ENCODE assay signal across 39 mouse cellular contexts in the genomic region with DNA sequence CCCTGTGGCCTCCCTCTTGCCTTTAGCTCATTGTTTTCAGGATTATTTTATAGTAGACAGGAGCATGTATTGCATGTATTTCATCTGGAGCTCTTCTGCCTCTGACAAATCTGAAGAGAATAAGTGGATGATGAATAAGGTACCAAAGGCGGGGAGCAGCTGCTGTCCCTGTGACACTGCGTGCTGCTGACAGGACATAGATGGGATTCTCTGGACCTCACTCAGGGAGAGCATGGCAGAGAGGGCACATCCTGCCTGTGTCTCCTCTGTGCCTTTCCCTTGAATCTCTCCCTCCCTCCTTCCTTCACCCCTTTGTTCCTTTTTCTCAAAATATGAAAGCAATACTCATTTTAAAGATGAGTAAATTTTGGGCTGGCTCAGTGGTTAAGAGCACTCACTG. TPM values are rescaled to one million over a fixed set of nuclear protein-coding genes. Genes with fewer than 3 reads are reported as not detected.
DNase-seq lines count a peak whose midpoint lies in the region; ATAC-seq and TF ChIP-seq lines count a peak whose summit lies in the region.
"Had no signal": no experiment of that assay in that cellular context is flagged by ENCODE, and none has a peak within 500 bp of the region (broad histone marks: within the 10 kb centered on the region; RNA-seq: fewer than 3 reads in every experiment).

No protein-coding gene starts in this region.

- peak overlapping the region; percentile 60; the same call in 1 of the 2 replicates for H3K4me2 ChIP-seq in heart, embryonic 11.5 days
- H3K4me2 ChIP-seq in lung, embryonic 14.5 days, result no peak overlapping the region
- H3K4me2 ChIP-seq in heart, embryonic 16.5 days (ENCODE audit: low read depth, low read length), result peak overlapping the region; percentile 66
- H3K4me2 ChIP-seq: embryonic facial prominence, embryonic 12.5 days; hindbrain, embryonic 15.5 days; kidney, embryonic 15.5 days; limb, embryonic 12.5 days; liver, embryonic 15.5 days; neural tube, embryonic 13.5 days had no signal

- H3K4me1 ChIP-seq in heart, embryonic 11.5 days (ENCODE audit: control insufficient read depth, insufficient read depth, low read length), result peaks cover 32% of the 10 kb centered on the region
- H3K4me1 ChIP-seq in lung, embryonic 14.5 days (ENCODE audit: insufficient read depth), result peaks cover 26% of the 10 kb centered on the region
- peaks cover 3% of the 10 kb centered on the region for H3K4me1 ChIP-seq in lung, adult 2 months (ENCODE audit: control insufficient read depth, insufficient read depth, low read length)
- H3K4me1 ChIP-seq in heart, embryonic 16.5 days (ENCODE audit: control insufficient read depth, insufficient read depth, low read length), result peaks cover 62% of the 10 kb centered on the region
- H3K4me1 ChIP-seq: limb, embryonic 12.5 days had no signal

- ATAC-seq in heart, embryonic 11.5 days (replicated peaks; ENCODE audit: insufficient number of reproducible peaks, low FRiP score, low TSS enrichment), result no peak
- ATAC-seq in lung, embryonic 14.5 days (ENCODE audit: insufficient read depth), result peak; percentile 53
- no peak for ATAC-seq in heart, embryonic 16.5 days (replicated peaks; ENCODE audit: extremely low read depth, insufficient read depth, low FRiP score)
- ATAC-seq: forebrain, embryonic 14.5 days; inflammation-experienced regulatory T-cells, adult 6 months; Patski had no signal

- 50% methylated on average over 2 of the region's 2 CpGs for WGBS in heart, embryonic 11.5 days (ENCODE audit: insufficient replicate concordance)
- 27% methylated on average over 2 of the region's 2 CpGs for WGBS in lung, embryonic 14.5 days
- 67% methylated on average over 2 of the region's 2 CpGs for WGBS in lung, adult 2 months
- 38% methylated on average over 2 of the region's 2 CpGs for whole genome bisulfite sequencing in heart, embryonic 16.5 days

- no peaks in the 10 kb centered on the region for H3K9me3 ChIP-seq in heart, embryonic 11.5 days (replicated peaks; ENCODE audit: control insufficient read depth, low read length)
- no peaks in the 10 kb centered on the region for H3K9me3 ChIP-seq in lung, embryonic 14.5 days (ENCODE audit: low read depth, low read length)
- peaks cover 4% of the 10 kb centered on the region; the same call in 1 of the 2 replicates for H3K9me3 ChIP-seq in heart, embryonic 16.5 days (replicated peaks; ENCODE audit: control insufficient read depth, low read length)
- H3K9me3 ChIP-seq: embryonic facial prominence, embryonic 12.5 days; hindbrain, embryonic 10.5 days; hindbrain, embryonic 15.5 days; kidney, embryonic 15.5 days; limb, embryonic 12.5 days; liver, embryonic 15.5 days; neural tube, embryonic 13.5 days had no signal

- H3K36me3 ChIP-seq in heart, embryonic 11.5 days (ENCODE audit: control insufficient read depth, insufficient read depth, low read length), result no peaks in the 10 kb centered on the region
- H3K36me3 ChIP-seq in lung, embryonic 14.5 days (ENCODE audit: insufficient read depth), result no peaks in the 10 kb centered on the region
- H3K36me3 ChIP-seq in heart, embryonic 16.5 days (ENCODE audit: control insufficient read depth, insufficient read depth), result peaks cover 3% of the 10 kb centered on the region
- H3K36me3 ChIP-seq: embryonic facial prominence, embryonic 12.5 days; hindbrain, embryonic 10.5 days; hindbrain, embryonic 15.5 days; kidney, embryonic 15.5 days; limb, embryonic 12.5 days; liver, embryonic 15.5 days; midbrain, embryonic 10.5 days; neural tube, embryonic 13.5 days had no signal

- no peak overlapping the region for H3K4me3 ChIP-seq in heart, embryonic 11.5 days (ENCODE audit: low read depth, low read length)
- no peak overlapping the region for H3K4me3 ChIP-seq in lung, embryonic 14.5 days (ENCODE audit: low read depth, low read length)
- H3K4me3 ChIP-seq in lung, adult 2 months (replicated peaks; ENCODE audit: extremely low read depth, low read depth, low read length), result no peak overlapping the region
- no peak overlapping the region for H3K4me3 ChIP-seq in heart, embryonic 16.5 days (ENCODE audit: low read length)
- H3K4me3 ChIP-seq: embryonic facial prominence, embryonic 12.5 days; hindbrain, embryonic 10.5 days; hindbrain, embryonic 15.5 days; kidney, embryonic 15.5 days; limb, embryonic 12.5 days; liver, embryonic 15.5 days; midbrain, embryonic 10.5 days; neural tube, embryonic 13.5 days had no signal

- peak overlapping the region; percentile 100 for H3K27ac ChIP-seq in heart, embryonic 11.5 days (ENCODE audit: low read depth, low read length)
- H3K27ac ChIP-seq in lung, embryonic 14.5 days (ENCODE audit: low read depth), result peak overlapping the region; percentile 42; the same call in 1 of the 2 replicates
- H3K27ac ChIP-seq in heart, embryonic 16.5 days (ENCODE audit: low read length), result peak overlapping the region; percentile 100
- H3K27ac ChIP-seq: embryonic facial prominence, embryonic 12.5 days; hindbrain, embryonic 15.5 days; kidney, embryonic 15.5 days; limb, embryonic 12.5 days; liver, embryonic 15.5 days; midbrain, embryonic 10.5 days; neural tube, embryonic 13.5 days; stomach, postnatal 0 days had no signal

- DNase-seq in heart, postnatal 36 days, result no peak
- peak; percentile 85 for DNase-seq in lung, embryonic 14.5 days
- no peak for DNase-seq in lung, adult 2 months
- DNase-seq in heart, postnatal 4 days, result peak; percentile 26
- no peak for DNase-seq in yolk sac, embryonic 10.5 days (ENCODE audit: low spot score)
- DNase-seq in gastrocnemius, postnatal 4 days (ENCODE audit: low spot score in 2 of 2), result no peak
- DNase-seq: adrenal gland, postnatal 10 days; cerebellum, adult 11 months; cerebellum, adult 9-11 months; embryo, embryonic 11 days; gastrocnemius, postnatal 14 days; kidney, adult 18-20 months; kidney, postnatal 25 days; right cerebral cortex, postnatal 4 days; thymus, adult 18-20 months; thymus, postnatal 25 days had no signal

- intact Hi-C loops in heart, postnatal 36 days (cut with DNase I), result no loop called here

- H3K9ac ChIP-seq in heart, embryonic 11.5 days (ENCODE audit: low read depth, low read length), result peak overlapping the region; percentile 60
- no peak overlapping the region for H3K9ac ChIP-seq in lung, embryonic 14.5 days
- H3K9ac ChIP-seq in heart, embryonic 16.5 days (ENCODE audit: low read length), result peak overlapping the region; percentile 59
- H3K9ac ChIP-seq: embryonic facial prominence, embryonic 12.5 days; hindbrain, embryonic 15.5 days; kidney, embryonic 15.5 days; limb, embryonic 12.5 days; liver, embryonic 15.5 days; neural tube, embryonic 13.5 days had no signal

- TF ChIP-seq POLR2A in lung, adult 2 months (IDR thresholded peaks at IDR 0.05; ENCODE audit: borderline replicate concordance, extremely low read depth, low read depth, low read length), result no peak

- no peaks in the 10 kb centered on the region for H3K27me3 ChIP-seq in heart, embryonic 11.5 days (ENCODE audit: control insufficient read depth, insufficient read depth, low read length)
- H3K27me3 ChIP-seq in lung, embryonic 14.5 days (ENCODE audit: insufficient read depth, low read length), result no peaks in the 10 kb centered on the region
- H3K27me3 ChIP-seq in heart, embryonic 16.5 days (ENCODE audit: control insufficient read depth, insufficient read depth, low read length), result no peaks in the 10 kb centered on the region
- H3K27me3 ChIP-seq: embryonic facial prominence, embryonic 12.5 days; hindbrain, embryonic 15.5 days; kidney, embryonic 15.5 days; limb, embryonic 12.5 days; liver, embryonic 15.5 days; neural tube, embryonic 13.5 days had no signal

- TF ChIP-seq CTCF in lung, embryonic 14.5 days (IDR thresholded peaks at IDR 0.05; ENCODE audit: low read depth), result no peak
- no peak for TF ChIP-seq CTCF in lung, adult 2 months (IDR thresholded peaks at IDR 0.05; ENCODE audit: insufficient read depth, low read length)

RNA-seq across cellular contexts. Expression of a gene that starts 9.7 kb away (rescaled TPM):
- 60.3 and 62.1 TPM in 2 replicates for polyA plus RNA-seq in heart, embryonic 11.5 days (2014; fragmentation: Nextera tagmentation; extraction: Ambion mirVana)
- total RNA-seq in heart, postnatal 36 days (2021), result 10 to 100 TPM; 25.6 to 29.3 TPM
- polyA plus RNA-seq in lung, embryonic 14.5 days (2014; fragmentation: Nextera tagmentation; extraction: Ambion mirVana), result 75.0 and 81.6 TPM in 2 replicates
- polyA plus RNA-seq in lung, adult 2 months (2012; rRNA removed), result 12.7 and 17.0 TPM in 2 replicates
- 63.3 and 68.1 TPM in 2 replicates for polyA plus RNA-seq in heart, embryonic 16.5 days (2015; fragmentation: Nextera tagmentation; extraction: Ambion mirVana)
- 10 to 100 TPM; 35.7 to 39.7 TPM for total RNA-seq in heart, postnatal 4 days (2021)
- total RNA-seq in gastrocnemius, postnatal 4 days (2021), result 10 to 100 TPM; 29.2 to 32.7 TPM

RNA-seq across cellular contexts. Expression of a gene that starts 11.1 kb away (rescaled TPM):
- 3,446 and 4,122 TPM in 2 replicates for polyA plus RNA-seq in heart, embryonic 11.5 days (2014; fragmentation: Nextera tagmentation; extraction: Ambion mirVana)
- total RNA-seq in heart, postnatal 36 days (2021), result 1,000 to 10,000 TPM; 2,242 to 2,437 TPM
- polyA plus RNA-seq in lung, embryonic 14.5 days (2014; fragmentation: Nextera tagmentation; extraction: Ambion mirVana), result 1.8 and 3.6 TPM in 2 replicates
- polyA plus RNA-seq in lung, adult 2 months (2012; rRNA removed), result 8.0 and 13.3 TPM in 2 replicates
- polyA plus RNA-seq in heart, embryonic 16.5 days (2015; fragmentation: Nextera tagmentation; extraction: Ambion mirVana), result 6,075 and 6,619 TPM in 2 replicates
- total RNA-seq in heart, postnatal 4 days (2021), result 1,000 to 10,000 TPM; 1,764 to 1,922 TPM
- 100 to 1,000 TPM; 492 to 506 TPM for total RNA-seq in gastrocnemius, postnatal 4 days (2021)
- total RNA-seq: megakaryocyte progenitor cell, adult 5-6 weeks; MEL had no signal
- polyA plus RNA-seq: inflammation-experienced regulatory T-cells, adult 6 months; liver, adult 2 months; spleen, adult 2 months had no signal

RNA-seq across cellular contexts. Expression of a gene that starts 28.8 kb away (rescaled TPM):
- polyA plus RNA-seq in heart, embryonic 11.5 days (2014; fragmentation: Nextera tagmentation; extraction: Ambion mirVana), result not detected in 2 replicates
- total RNA-seq in heart, postnatal 36 days (2021), result not detected
- not detected in 2 replicates for polyA plus RNA-seq in lung, embryonic 14.5 days (2014; fragmentation: Nextera tagmentation; extraction: Ambion mirVana)
- not detected in 2 replicates for polyA plus RNA-seq in lung, adult 2 months (2012; rRNA removed)
- not detected in 2 replicates for polyA plus RNA-seq in heart, embryonic 16.5 days (2015; fragmentation: Nextera tagmentation; extraction: Ambion mirVana)
- total RNA-seq in heart, postnatal 4 days (2021), result not detected
- total RNA-seq in gastrocnemius, postnatal 4 days (2021), result not detected
- total RNA-seq: adrenal gland, postnatal 10 days; gastrocnemius, postnatal 14 days; layer of hippocampus, adult 18-20 months; layer of hippocampus, postnatal 10 days; left cerebral cortex, adult 18-20 months; left cerebral cortex, postnatal 25 days; liver, adult 2 months; megakaryocyte progenitor cell, adult 5-6 weeks; MEL; midbrain, postnatal 0 days had no signal
- polyA plus RNA-seq: embryonic facial prominence, embryonic 12.5 days; forebrain, embryonic 14.5 days; hindbrain, embryonic 10.5 days; hindbrain, embryonic 15.5 days; inflammation-experienced regulatory T-cells, adult 6 months; kidney, embryonic 15.5 days; limb, embryonic 12.5 days; liver, adult 2 months; liver, embryonic 15.5 days; midbrain, embryonic 10.5 days; midbrain, postnatal 0 days; neural tube, embryonic 13.5 days; Patski; spleen, adult 2 months; stomach, postnatal 0 days had no signal

RNA-seq across cellular contexts. Expression of a gene that starts 38.8 kb away (rescaled TPM):
- 2,306 and 2,903 TPM in 2 replicates for polyA plus RNA-seq in heart, embryonic 11.5 days (2014; fragmentation: Nextera tagmentation; extraction: Ambion mirVana)
- over 10,000 TPM; 23,066 to 24,862 TPM for total RNA-seq in heart, postnatal 36 days (2021)
- polyA plus RNA-seq in lung, embryonic 14.5 days (2014; fragmentation: Nextera tagmentation; extraction: Ambion mirVana), result 4.6 and 87.1 TPM in 2 replicates
- 82.5 and 128 TPM in 2 replicates for polyA plus RNA-seq in lung, adult 2 months (2012; rRNA removed)
- polyA plus RNA-seq in heart, embryonic 16.5 days (2015; fragmentation: Nextera tagmentation; extraction: Ambion mirVana), result 2,302 and 2,585 TPM in 2 replicates
- over 10,000 TPM; 15,879 to 17,172 TPM for total RNA-seq in heart, postnatal 4 days (2021)
- total RNA-seq in gastrocnemius, postnatal 4 days (2021), result 100 to 1,000 TPM; 112 to 118 TPM
- total RNA-seq: liver, adult 2 months; megakaryocyte progenitor cell, adult 5-6 weeks; MEL had no signal
- polyA plus RNA-seq: inflammation-experienced regulatory T-cells, adult 6 months had no signal

Comparison
In these comparisons a context has a peak if more than half of its experiments do, and no peak if none do; other contexts are left out.
1. DNase-seq: peak in lung, embryonic 14.5 days (single experiment) and heart, postnatal 4 days (single experiment); none in heart, postnatal 36 days (0 of 2), lung, adult 2 months (single experiment), yolk sac, embryonic 10.5 days (single experiment) and gastrocnemius, postnatal 4 days (0 of 2).
2. H3K27ac ChIP-seq: peak in every context shown above with its lines; median percentile 100 in heart, embryonic 11.5 days; 100 in heart, embryonic 16.5 days; 42 in lung, embryonic 14.5 days.
3. RNA of a gene that starts 11.1 kb away (polyA plus RNA-seq): 6,075 to 6,619 TPM in heart, embryonic 16.5 days and 3,446 to 4,122 TPM in heart, embryonic 11.5 days; 8.0 to 13.3 TPM in lung, adult 2 months and 1.8 to 3.6 TPM in lung, embryonic 14.5 days; every median in the first group is over 100 times any median in the second.